Mouse (Mus musculus) megakaryocyte progenitor cell, adult 5-6 weeks (primary cell): ENCODE measurements at regions not wholly inside any gene's neighbourhood (a gene's known extent, or its start where the extent isn't known, plus 50 kb on each side); places are given as distances from the start of the nearest gene placed in this dataset.

Experiments
- ATAC-seq: replicated peaks from 2 replicates; pipeline ENCODE4 v1.8.0; 2016; ENCODE audit warnings: mild to moderate bottlenecking, moderate TSS enrichment, inconsistent platforms; ENCODE audit not compliant: poor library complexity

DNA sequence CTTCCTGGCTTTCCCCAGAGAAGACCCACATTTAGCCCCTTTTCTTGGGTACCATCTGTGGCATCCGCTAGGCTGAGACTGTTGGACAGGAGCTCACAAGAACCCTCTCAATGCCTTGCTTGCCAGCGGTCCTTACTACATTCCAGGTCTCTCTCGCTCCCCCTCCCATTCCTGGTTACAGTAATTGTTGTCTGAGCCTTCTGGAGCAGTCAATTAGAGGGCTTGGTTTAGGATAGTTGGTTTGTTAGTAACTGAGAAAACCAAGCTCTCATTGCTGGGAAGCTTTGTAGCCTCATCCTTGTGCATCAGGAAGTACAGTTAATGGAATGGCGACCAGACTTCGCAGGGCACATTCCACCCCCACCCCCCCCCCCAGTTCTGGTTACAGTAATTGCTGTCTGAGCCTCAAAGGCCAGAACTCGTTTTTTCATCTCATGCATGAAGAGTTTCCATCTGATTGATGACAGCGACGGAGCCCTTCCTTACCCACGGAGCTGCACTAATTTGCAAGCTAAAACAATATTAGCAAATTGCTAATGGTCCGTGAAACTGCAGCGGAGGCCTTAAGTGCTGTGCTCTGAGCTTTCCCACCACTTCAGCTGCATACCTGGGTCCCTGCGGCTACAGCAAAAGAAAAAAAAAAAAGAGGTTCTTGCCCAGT is 239.6 kb upstream of the Zdhhc25 start:
- no peak for ATAC-seq

DNA sequence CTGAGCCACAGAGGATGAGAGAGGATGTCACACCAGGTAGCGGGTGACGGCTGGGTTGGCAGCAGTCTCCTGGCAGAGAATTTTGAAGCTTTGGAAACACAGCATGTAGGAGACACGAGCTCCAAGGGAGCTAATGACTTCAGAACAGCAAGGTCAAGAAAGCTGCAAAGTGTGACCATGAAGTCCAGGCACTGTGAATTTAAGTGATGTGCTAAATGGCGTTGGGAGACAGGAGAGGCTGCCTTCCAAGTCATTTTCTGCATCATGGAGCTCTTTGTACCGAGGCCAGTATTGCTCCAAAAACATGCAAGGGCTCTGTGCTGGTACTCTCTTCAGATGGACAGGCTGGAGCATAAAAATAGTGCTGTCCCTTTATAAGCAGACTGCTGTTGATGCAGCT is 238.8 kb upstream of the Zdhhc25 start:
- no peak for ATAC-seq

DNA sequence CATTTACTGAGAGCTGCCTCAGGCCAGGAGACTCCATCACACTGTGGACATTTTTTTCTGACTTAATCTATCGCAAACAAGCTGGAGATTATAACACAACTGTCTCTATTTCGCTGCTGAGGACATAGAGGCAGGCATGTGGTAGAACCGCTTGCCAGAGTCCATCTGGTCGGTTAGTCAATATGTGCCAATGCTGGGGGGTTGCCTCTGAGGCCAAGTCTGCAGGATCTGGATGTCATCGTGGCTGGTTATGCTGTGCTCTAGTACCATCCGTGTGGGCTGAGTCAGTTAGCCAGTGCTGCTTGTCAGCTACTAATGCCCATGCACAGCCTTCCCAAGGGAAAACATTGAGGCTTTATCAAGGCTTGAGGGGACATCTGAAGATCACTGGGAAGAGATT is 237.1 kb upstream of the Zdhhc25 start:
- ATAC-seq: no peak

DNA sequence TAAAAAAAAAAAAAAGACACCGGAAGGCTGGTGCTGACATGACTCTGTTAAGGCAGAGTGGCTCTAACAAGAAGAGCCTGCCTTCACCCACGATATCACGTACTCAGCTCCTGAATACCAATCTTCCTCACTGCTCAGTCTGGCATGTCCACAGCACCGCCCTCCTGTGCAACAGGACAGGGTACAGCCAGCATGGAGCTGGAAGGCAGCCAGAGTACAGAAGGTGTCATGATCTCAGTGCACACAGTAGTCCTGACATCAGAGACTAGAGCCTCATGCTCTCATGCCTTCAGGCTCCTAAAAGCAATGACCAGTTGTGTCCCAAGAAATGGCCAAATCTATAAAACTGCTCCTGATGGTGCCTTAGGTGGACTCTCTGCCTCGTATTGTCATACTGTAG is 229.7 kb upstream of the Zdhhc25 start:
- no peak for ATAC-seq

DNA sequence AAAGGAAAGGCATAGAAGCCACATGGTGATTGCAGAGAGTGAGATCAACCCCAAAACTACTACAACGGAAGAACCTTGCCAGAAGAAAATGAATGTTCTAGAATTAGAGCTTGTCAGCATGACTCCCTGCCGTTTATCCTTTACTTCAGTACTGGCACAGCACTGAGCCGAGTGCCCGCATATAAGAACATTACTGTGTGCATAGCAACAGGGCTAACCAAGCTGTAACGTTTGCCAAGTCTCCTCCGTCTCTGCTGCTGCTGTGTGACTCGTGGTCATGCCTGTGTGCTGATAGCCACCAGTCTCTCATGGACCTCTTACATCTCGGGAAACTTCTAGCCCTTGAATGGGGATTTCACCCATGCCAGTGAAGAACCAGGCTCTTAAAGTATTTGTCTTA is 228.1 kb upstream of the Zdhhc25 start:
- no peak for ATAC-seq

DNA sequence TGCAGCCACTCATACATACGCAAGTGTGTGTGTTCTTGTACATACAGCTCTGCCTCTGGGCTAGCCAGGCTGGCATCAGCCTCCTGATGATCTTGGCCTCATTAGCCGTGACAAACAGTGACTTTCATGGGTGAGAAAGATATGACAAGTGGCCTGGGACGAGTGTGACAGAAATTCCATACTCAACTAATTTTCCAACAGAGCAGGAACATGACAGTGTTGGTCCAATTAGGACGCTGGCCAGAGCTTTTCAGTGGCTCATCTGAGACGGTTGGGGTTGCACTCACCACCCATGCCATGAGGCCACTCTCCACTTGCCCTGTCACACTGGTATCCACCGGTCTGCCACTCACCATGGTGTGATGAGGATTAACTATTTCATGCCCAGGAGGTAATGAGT is 226.2 kb upstream of the Zdhhc25 start:
- no peak for ATAC-seq

DNA sequence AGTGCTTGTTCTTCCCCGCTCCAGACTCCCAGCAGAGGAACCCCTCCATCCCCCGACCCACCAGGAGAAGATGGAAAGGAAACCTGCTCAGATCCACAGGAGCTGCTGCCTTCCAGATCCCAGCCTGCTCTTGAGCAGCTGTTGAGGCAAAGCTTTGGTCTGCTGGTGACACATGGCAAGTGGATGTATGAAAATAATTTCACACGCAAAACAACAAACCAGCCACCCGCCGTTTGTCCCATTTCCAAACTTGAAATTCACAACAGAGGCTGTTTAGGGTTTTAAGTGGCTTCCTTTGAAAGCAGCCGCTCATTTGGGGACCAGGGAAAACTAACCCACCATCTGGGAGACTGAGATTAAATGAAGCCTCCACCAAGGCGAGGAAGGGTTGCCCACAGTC is 220.8 kb upstream of the Zdhhc25 start:
- no peak for ATAC-seq

DNA sequence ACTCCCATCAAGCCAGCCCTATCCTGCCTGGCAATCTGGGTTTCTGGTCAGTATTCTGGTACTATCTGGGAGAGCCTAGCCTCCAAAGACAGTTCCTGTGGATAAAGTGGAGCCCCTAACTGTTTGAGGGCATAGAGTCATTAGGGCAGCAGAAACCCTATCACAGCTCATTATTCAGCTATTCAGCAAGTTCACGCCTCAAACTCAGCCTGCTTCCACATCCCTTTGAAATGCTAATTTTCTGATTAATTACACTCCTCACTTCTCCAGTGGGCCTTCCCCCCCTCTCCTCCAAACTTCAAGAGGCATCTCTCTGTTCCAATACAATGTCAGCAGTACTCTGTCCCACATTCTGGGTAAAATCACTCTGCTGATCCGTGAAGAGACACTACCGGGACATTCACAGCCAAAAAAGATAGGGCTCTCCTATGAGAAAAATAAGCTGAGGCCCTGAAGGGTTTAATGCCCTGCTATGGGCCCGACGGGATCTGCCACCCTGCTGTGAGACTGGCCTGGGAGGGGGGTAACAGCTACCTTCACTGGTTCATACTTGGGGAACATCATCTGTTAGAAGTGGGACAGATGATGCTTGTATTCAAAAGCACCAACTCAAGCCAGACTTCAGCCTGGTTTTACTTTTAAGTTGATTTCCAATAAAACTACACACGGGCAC is 220.0 kb upstream of the Zdhhc25 start:
- ATAC-seq: no peak

DNA sequence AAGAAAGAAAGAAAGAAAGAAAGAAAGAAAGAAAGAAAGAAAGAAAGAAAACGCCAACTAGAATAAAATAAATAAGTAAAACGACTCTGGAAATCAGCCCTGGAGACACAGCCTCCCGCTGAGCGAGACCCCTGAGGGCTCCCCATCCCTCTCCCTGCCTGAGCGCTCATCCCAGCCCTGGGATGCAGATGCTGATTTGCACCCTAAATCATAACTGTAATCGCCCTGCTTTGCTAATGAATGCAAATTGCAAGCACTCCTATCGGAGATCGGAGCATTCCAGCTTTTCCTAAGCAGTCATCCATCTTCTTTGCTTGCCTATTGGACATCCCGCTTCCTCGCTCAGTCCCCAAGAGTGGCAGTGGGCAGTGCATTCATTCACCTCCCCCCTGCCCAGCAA is 218.7 kb upstream of the Zdhhc25 start:
- ATAC-seq: no peak

DNA sequence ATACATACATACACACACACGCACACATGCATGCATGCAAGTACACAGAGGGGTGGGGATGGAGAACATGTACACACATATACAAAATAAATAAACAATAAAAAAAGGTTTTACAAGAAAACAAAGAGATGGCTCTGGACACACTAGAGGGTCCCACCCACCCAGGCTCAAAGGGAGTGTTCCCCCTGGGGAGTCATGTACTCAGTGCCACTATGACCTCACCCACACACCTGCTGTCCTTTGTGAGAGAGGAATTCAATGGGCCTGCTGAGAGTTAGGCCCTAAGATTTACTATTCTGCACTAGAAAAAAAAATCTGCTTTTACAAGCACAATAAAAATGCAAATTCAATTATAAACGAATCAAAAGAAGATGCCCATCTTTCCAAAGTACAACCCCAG is 214.2 kb upstream of the Zdhhc25 start:
- ATAC-seq: no peak

DNA sequence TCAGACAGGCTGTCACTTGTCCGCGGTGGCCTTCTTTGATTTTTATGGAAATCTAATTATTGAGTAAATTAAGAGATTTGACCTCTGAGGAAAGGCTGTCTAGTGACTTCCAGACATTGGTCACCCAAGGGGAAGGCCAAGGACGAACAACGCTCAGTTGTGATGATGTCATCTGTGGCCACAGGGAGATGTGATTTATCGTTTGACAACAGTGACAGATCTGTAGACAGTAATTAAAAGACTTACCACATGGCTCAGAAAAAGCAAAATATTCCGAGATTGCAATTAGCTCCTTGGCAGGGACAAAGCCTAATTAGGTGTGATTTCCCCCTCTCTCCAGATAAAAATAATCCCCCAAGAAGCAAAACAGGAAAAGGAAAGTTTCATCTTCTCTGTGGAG is 213.4 kb upstream of the Zdhhc25 start:
- ATAC-seq: no peak

DNA sequence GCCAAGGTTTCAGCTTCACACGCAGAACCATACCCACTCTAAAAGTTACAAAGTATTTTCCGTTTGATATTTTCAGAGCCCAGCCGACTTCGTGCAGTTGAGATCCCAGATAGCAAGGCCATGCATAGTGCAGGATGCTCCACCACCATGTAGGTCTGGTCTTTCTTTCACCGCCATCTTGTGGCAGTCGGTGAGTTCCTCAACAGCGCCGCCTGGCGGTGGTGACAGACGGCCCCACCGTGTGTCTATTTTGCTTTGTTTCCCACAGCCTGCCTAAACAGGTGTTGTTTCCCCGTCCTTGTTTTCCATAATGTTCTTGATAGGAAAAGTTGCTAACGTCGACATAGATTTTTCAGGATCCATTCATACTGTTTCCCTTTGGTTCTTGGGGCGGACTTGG is 208.3 kb upstream of the Zdhhc25 start:
- ATAC-seq: no peak

DNA sequence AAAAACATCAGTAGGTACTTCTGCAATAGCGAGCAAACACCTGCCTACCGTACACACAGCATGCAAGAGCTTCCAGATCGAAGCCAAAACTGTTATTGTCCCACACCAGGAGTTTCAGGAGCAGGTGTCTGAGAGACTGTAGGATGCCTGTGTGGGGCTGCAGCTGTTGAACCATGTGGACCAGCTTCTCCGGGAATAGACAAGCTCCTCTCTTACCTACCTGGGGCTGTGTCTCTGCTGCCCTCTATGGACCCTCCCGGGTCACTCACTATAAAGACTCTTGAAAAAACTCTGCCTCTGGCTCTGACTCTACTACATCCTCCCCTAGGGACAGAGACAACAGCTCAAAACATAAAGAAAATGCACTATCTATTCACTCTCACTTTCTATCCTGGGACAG is 201.0 kb upstream of the Zdhhc25 start:
- no peak for ATAC-seq

DNA sequence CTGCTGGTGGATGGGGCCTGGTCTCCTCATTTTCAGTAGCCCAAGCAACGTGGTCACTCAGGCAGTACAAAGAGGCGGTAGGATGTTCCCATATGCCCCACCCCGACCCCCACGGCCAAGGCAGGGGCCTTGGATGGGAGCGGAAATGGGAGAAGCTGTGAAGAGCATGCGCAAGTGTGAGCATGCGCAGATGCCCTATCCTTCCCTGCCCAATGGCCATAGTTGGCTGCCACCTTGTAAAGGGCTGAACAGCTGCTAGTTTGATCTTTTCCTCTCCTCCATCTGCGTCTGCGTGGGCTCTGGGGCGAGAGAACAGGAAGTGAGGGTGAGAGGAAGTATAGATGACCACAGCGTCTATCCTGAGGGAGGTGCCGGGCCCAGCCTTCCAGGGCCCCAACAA is 200.1 kb upstream of the Zdhhc25 start:
- 0 out of 2 replicates have a peak, but pooled peaks have one; percentile 9 for ATAC-seq

DNA sequence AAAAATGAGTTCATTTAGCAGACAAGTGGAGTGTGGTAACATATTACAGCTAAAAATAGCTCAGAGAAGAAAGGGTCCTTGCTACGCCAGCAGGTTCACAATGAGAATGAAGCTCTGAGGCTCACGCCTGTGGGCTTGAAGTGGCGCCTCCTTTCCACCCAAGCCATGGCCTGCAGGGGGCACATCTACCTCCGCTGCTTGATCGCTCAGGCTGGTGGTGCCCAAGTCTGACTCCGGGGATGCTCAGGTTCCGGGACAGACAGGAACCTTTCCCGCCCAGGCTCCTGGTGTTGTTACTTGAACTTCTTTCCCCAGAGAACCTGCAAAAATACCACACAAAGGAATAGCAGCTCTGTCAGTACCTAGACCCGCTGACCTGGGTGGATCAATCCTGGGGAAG is 199.3 kb upstream of the Zdhhc25 start:
- ATAC-seq: no peak

DNA sequence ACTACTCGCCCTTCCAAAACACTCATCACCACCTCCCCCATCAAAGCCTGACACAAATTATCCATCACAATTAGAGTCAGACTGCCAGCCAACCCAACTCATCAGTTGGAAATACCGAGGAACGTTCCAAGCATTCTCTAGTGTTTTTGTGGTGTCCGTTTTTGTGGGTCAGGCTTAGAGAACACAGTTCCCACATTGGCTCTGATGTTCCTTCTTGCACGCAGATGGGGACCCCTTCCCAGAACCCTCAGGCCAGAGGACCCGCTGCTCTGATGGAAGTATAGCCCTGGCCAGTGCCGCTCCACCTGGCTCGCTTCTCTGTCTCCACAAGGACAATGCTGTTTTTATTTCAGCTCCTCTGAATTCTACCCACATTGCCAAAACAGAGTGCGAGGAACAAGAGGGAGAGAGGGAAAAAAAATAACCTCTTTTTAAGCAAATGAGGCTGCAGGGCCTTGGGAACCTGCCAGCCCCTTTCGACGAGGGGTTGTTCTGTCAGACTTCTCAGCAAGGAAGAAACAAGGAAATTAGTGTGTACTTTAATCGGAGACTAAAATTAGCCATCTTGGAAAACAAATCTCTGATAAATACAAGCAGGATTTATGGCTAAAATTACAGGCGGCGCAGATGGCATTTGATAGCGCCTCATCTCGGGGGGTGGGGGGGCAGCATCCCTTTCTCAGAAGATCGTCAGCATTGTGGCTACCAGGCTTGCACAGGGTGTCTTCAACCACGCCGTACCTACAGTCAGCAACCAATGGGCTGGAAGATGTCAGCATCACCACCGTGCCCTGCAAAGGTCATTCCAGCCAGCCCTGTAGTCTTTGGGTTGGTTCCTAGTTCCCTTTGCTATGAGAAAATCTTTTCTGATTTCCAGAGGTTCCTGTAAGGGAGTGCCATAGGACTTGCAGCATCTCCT is 191.4 kb upstream of the Zdhhc25 start:
- ATAC-seq: no peak

DNA sequence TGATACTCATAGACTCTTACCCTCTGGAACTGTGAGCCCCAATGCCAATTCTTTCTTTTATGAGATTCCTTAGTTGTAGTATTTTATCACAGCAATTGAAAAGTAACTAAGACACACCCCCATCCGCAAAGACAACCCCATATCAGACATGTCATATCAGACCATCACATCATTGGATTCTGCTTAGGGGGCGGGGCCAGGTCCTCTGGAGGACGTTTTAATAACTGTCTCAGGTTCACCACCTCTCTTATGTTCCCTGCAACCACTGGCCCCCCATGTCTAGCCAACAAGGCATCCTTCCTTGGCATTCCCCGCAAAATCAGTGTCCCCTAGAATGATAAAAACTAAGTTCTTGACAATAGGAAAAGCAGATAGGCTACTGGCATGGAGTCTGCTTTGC is 185.9 kb upstream of the Zdhhc25 start:
- ATAC-seq: no peak

DNA sequence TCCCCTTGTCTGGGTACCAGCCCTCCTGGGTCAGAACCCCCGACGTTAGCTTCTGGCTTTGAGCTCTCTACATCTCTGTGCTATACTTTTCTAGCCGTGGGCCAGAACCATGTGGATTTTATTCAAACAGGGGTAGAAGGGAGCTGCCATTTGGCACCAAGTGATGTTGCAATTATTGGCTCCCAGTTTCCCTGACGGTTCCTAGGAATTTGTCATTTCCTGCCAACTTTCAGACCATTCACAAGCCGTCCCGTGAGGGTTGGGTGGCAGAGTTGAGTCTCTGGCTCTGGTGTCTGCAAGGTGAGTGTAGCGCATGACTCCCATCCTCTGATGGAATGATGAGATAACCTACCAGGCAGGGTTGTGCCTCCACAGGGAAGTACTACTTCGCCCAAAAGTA is 181.2 kb upstream of the Zdhhc25 start:
- no peak for ATAC-seq

DNA sequence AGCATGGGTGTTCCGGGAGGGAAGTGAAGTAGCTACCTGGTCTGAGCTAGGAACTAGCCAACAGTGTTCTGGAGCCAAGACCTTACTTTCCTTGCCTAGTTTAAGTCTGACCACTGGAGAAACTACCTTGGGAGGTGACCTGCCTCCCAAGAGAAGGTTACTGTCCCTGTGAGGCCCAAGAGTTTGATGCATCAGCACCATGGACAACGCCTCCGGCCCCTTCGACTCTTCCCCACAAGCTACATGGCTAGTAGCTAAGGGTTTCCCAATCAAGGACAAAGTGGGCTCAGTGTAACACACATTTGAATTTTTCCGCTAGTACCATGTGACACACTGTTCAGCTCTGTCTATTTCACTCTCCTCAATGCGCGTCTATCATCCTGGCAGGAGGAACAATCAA is 171.7 kb upstream of the Zdhhc25 start:
- ATAC-seq: no peak

DNA sequence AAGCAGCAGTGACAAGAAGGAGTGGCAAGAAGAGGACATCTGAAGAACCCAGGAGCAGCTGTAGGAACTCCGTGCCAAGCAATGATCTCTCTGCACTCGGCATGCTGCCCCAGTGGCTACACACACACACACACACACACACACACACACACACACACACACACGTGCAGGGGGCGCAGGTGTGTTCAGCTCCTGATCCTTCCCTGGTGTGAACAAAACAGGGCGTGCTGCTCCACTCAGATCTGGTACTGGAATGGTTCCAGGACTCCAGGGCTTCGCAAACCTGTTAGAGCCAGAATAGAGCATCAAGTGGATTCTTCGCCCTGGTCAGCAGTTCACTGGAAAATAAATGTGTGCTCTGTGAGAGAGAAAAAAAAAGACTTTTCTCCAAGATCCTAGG is 169.2 kb upstream of the Zdhhc25 start:
- ATAC-seq: no peak

DNA sequence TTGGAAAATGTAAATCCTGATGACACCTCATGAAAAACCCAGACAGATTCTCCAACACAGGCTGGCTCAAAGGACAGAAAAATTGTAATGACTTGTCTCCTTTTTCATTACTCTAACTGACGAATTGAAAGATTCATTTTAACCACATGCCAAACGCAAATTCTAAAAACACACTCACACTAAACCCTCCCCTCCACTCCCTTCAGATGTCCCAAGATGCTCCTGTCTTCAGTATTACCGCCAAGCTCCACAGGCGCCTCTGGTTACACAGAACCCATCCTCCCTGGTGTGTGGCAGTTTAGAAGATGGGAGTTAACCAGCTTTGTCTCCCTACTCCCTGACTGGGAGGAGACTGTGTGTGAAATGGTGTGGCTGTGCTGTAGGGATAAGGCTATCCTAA is 151.8 kb upstream of the Zdhhc25 start:
- ATAC-seq: no peak

DNA sequence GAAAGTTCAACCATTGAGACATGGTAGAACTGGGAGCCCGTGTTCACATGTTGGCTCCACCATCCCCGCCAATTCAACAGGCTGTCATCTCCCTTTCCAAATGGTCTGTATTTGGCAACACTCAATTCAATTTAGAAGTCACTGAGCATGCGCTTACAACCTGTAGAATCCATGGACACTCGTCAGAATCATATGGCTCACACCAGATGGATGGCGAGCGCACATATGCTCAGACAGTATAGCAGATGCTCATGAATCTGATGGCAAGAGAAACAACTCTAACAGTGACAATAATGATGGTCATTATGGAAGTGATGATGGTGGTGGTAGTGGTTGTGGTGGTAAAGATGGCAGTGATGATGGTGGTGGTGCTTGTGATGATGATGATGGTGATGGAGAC is 148.9 kb upstream of the Zdhhc25 start:
- ATAC-seq: no peak
